Mouse (Mus musculus) forebrain, embryonic 10.5 days (tissue): ENCODE data around the gene Top2a. TPM values are rescaled to one million over a fixed set of nuclear protein-coding genes. Genes with fewer than 3 reads are reported as not detected.

Experiments
- DNase-seq: peaks from one replicate; pipeline ENCODE4 v3.0.0-alpha.2; 2017; ENCODE audit warnings: low spot score; ENCODE audit errors: extremely low spot score
- H3K27ac ChIP-seq: fragments of 300-500 bp; sonication (generic); 2 replicates; pipeline ENCODE4 v1.5.1; 2016; ENCODE audit warnings: mild to moderate bottlenecking
- H3K27me3 ChIP-seq: fragments of 300-500 bp; sonication (generic); 2 replicates; pipeline ENCODE4 v1.6.1; 2016; ENCODE audit warnings: mild to moderate bottlenecking; ENCODE audit not compliant: poor library complexity, severe bottlenecking
- H3K36me3 ChIP-seq: fragments of 300-500 bp; sonication (generic); replicated peaks from 2 replicates; pipeline ENCODE4 v1.6.1; 2016; ENCODE audit warnings: mild to moderate bottlenecking, moderate library complexity
- H3K4me1 ChIP-seq: fragments of 300-500 bp; sonication (generic); 2 replicates; pipeline ENCODE4 v1.6.1; 2016
- H3K4me3 ChIP-seq: fragments of 300-500 bp; sonication (generic); 2 replicates; pipeline ENCODE4 v1.5.1; 2016; ENCODE audit warnings: mild to moderate bottlenecking, moderate library complexity
- H3K9me3 ChIP-seq: fragments of 300-500 bp; sonication (generic); 2 replicates; pipeline ENCODE4 v1.6.1; 2016; ENCODE audit warnings: mild to moderate bottlenecking, moderate library complexity
- WGBS: fragments of 180-500 bp; shearing (Covaris S2); methylation state at CpG from one replicate; pipeline ENCODE4 v1.1.7; 2016; 5-methylcytosine and 5-hydroxymethylcytosine counted together
- polyA plus RNA-seq: library from polyadenylated mRNA; unstranded; fragments of >200 nt; fragmentation: Nextera tagmentation; extraction: Ambion mirVana; gene quantifications from 2 replicates; pipeline ENCODE4 v1.2.1, GENCODE M21; 2016

Top2a gene
- polyA plus RNA-seq, 1 experiment from 2014 or later: 366 TPM

GRCm38 (mm10) chr11:98954801-98955706, 68.9 kb downstream of the Top2a start:
- DNase-seq: no peak
- Histone ChIP-seq H3K4me1 (peaks cover 75% of the 10 kb centered on the region), H3K36me3 (peaks cover 41% of the 10 kb centered on the region), H3K27me3 (no peaks in the 10 kb centered on the region), H3K9me3 (no peaks in the 10 kb centered on the region), H3K4me3 (peak overlapping the region; percentile 38), H3K27ac (peak overlapping the region; percentile 84)
- 14% methylated on average over 15 of the region's 17 CpGs for WGBS

DNA sequence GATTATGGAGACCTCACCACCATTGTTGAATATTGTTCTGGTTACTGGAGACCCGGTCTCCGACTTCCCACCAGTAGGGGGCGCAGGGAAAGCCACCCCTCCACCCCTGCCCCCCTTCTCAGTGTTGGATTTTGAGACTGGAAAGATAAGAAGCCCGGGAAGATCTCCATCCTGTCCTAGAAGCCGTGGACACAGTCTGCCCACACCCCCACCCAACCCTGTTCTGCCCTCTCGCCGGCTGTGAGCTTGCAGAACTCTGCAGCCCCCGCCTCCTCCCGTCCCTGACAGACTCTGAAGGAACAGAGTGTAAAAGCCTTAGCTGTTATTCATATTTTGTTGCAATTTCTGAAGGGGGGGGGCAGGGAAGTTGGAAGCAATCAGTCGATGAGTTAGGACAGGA, 69.6 kb downstream of the Top2a start:
- 5% methylated on average over 10 of the region's 10 CpGs for whole genome bisulfite sequencing
- peak; percentile 80 for DNase-seq
- Histone ChIP-seq H3K4me1 (peaks cover 75% of the 10 kb centered on the region), H3K4me3 (peak overlapping the region; percentile 38), H3K9me3 (no peaks in the 10 kb centered on the region), H3K36me3 (peaks cover 44% of the 10 kb centered on the region), H3K27ac (peak overlapping the region; percentile 84), H3K27me3 (no peaks in the 10 kb centered on the region)

- DNase-seq: no peak
- Histone ChIP-seq H3K4me3 (peak overlapping the region; percentile 38), H3K4me1 (peaks cover 74% of the 10 kb centered on the region), H3K9me3 (no peaks in the 10 kb centered on the region), H3K36me3 (peaks cover 44% of the 10 kb centered on the region), H3K27ac (peak overlapping the region; percentile 84), H3K27me3 (no peaks in the 10 kb centered on the region)
- WGBS: 37% methylated on average over 13 of the region's 13 CpGs
These were observed 70.1 kb downstream of the Top2a start for GRCm38 (mm10) chr11:98953835-98954320.

DNA sequence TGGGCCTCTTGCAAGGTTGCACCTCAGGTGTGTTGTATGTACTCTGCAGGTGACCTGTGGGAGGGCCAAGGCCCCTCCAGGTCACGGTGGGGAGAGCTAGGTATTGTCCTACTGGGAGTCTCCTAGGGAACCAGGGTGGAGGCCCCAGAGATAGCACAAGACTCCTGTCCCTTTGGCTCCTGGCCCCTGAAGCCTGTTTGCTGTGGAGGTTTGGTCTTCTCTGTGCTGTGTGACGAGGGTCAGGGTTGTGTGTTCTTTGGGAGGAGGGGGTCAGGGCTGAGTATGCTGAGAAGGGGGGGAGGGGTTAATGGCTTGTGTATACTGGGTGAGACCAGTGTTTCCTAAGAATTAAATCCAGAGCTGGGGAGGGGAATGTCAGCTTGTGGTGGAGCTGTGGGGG, 70.6 kb downstream of the Top2a start:
- Histone ChIP-seq H3K4me3 (peak overlapping the region; percentile 38; the same call in 1 of the 2 replicates), H3K27me3 (no peaks in the 10 kb centered on the region), H3K9me3 (no peaks in the 10 kb centered on the region), H3K4me1 (peaks cover 75% of the 10 kb centered on the region), H3K36me3 (peaks cover 44% of the 10 kb centered on the region), H3K27ac (peak overlapping the region; percentile 84)
- DNase-seq: no peak
- WGBS: 17% methylated on average over 2 of the region's 2 CpGs

- no peak for DNase-seq
- Histone ChIP-seq H3K27ac (peak overlapping the region; percentile 84; the same call in 1 of the 2 replicates), H3K4me1 (peaks cover 75% of the 10 kb centered on the region), H3K27me3 (no peaks in the 10 kb centered on the region), H3K9me3 (no peaks in the 10 kb centered on the region), H3K36me3 (peaks cover 41% of the 10 kb centered on the region), H3K4me3 (no peak overlapping the region)
- 61% methylated on average over 2 of the region's 2 CpGs for WGBS
These were observed 71.3 kb downstream of the Top2a start for GRCm38 (mm10) chr11:98952736-98953135.

- H3K4me1 ChIP-seq: peaks cover 77% of the 10 kb centered on the region
- H3K4me3 ChIP-seq: no peak overlapping the region
- no peak overlapping the region for H3K27ac ChIP-seq
- WGBS: 96% methylated on average over 1 of the region's 1 CpGs
- no peaks in the 10 kb centered on the region for H3K9me3 ChIP-seq
- no peak for DNase-seq
- peaks cover 38% of the 10 kb centered on the region for H3K36me3 ChIP-seq
- no peaks in the 10 kb centered on the region for H3K27me3 ChIP-seq
These were observed 71.9 kb downstream of the Top2a start for GRCm38 (mm10) chr11:98952111-98952510.

DNA sequence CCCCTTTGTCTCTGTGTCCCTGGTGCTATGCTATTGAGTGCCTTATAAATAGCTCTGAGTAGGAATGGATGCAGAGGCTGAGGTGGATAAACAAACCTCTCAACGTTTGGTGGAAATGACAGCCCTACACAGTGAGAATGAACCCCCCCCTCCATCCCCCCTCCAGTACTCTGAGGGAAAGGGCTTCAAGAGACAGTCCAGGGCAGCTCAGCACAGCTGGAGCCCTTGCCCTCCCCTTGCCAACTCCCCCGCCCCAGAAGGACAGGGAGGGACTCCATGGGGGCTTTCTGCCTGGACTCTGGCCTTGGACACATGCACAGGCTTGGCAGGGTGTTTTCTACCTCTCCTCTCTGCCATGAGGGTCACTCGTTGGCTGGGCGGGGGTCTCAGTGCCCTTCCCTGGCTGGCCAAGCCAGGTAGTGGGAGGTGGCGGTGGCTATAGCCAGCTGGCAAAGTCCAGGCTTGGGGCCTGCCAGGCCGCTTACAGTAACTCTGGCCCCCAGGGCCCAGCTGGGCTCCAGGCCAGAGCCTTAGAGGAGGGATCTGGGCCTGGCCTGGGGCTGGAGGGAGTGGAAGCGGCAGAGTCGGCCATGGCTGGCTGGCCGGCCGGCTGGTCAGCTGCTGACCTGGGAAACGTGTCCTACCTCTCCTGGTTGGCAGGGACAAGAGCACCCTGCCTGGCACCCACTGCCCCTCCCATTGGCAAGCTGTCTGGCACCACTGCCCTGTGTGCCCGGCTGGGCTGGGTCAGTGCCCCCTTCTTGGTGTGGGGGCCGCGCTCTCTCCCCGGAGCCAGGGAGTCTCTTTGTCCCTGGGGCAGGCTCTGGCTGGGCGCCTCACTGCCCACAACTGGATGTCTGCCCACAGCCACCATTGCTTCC, 72.7 kb downstream of the Top2a start:
- H3K27ac ChIP-seq: peak overlapping the region; percentile 60
- H3K36me3 ChIP-seq: peaks cover 30% of the 10 kb centered on the region
- no peaks in the 10 kb centered on the region for H3K9me3 ChIP-seq
- no peak for DNase-seq
- no peak overlapping the region for H3K4me3 ChIP-seq
- WGBS: 73% methylated on average over 16 of the region's 16 CpGs
- H3K4me1 ChIP-seq: peaks cover 76% of the 10 kb centered on the region
- no peaks in the 10 kb centered on the region for H3K27me3 ChIP-seq

- Histone ChIP-seq H3K27ac (0 out of 2 replicates have a peak overlapping the region, but pooled peaks have one; percentile 31), H3K4me1 (peaks cover 75% of the 10 kb centered on the region), H3K4me3 (no peak overlapping the region), H3K27me3 (no peaks in the 10 kb centered on the region), H3K9me3 (no peaks in the 10 kb centered on the region), H3K36me3 (peaks cover 30% of the 10 kb centered on the region)
- 90% methylated on average over 9 of the region's 9 CpGs for WGBS
- no peak for DNase-seq
These were observed 73.5 kb downstream of the Top2a start for GRCm38 (mm10) chr11:98950484-98950883.

DNA sequence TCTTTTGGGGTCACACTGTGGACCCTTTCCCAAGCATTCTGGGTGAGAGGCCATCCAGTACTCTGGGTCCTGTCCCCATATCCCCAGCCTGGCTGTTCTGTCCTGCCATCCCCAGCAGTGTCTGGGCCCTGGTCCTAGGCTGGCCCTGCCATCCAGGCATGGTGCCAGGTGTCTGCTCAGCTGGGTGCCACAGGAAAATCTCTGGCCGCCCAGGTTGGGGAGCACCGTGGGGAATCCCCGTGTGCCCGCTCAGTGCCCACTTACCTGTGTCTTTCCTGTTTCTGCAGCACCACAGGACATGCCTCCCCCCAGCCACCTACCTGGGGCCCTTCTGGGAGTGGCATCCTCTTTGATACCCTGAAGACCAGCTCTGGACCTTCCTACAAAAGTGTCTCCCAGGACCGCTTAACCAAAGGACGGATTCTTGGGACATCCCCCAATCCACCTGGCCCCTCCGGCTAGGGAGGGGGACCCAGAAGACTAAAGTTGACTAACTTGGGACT, 74.0 kb downstream of the Top2a start:
- Histone ChIP-seq H3K27me3 (no peaks in the 10 kb centered on the region), H3K36me3 (peaks cover 30% of the 10 kb centered on the region), H3K27ac (no peak overlapping the region), H3K4me1 (peaks cover 75% of the 10 kb centered on the region), H3K4me3 (no peak overlapping the region), H3K9me3 (no peaks in the 10 kb centered on the region)
- 85% methylated on average over 7 of the region's 7 CpGs for WGBS
- no peak for DNase-seq

- H3K27ac ChIP-seq: peak overlapping the region; percentile 9; the same call in 1 of the 2 replicates
- no peaks in the 10 kb centered on the region for H3K9me3 ChIP-seq
- H3K36me3 ChIP-seq: peaks cover 30% of the 10 kb centered on the region
- H3K4me1 ChIP-seq: peaks cover 75% of the 10 kb centered on the region
- no peaks in the 10 kb centered on the region for H3K27me3 ChIP-seq
- no peak overlapping the region for H3K4me3 ChIP-seq
- DNase-seq: no peak
- WGBS: 67% methylated on average over 12 of the region's 12 CpGs
These were observed 74.6 kb downstream of the Top2a start for GRCm38 (mm10) chr11:98949242-98949957.

DNA sequence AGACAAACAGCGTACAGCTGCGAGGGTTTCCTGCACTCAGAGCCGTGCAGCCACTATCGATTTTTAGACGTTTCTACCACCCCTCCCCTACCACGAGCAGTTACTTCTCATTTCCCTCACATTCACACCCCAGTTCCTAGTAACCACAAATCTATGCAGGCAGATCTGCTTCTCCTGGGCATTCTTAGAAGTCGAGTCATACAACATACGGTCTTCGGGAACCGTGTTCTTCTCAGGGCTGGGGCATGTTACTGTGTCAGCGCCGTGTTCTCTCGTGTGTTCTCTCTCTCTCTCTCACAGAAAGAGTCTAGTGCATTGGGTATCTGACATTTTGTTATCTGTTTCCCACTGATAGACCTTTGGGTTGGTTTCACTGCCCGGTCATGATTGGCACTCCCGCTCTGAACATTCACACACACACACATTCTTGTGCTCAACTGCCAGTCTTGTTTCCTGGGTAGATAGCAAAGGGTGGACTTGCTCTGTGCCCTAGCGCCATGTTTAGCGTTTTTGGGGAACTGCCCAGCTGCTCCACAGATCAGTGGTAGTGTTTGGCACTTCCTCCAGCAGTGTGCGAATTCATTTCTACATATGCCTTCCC, 75.9 kb downstream of the Top2a start:
- WGBS: 89% methylated on average over 18 of the region's 18 CpGs
- Histone ChIP-seq H3K27ac (no peak overlapping the region), H3K36me3 (peaks cover 30% of the 10 kb centered on the region), H3K27me3 (no peaks in the 10 kb centered on the region), H3K4me1 (peaks cover 75% of the 10 kb centered on the region), H3K9me3 (no peaks in the 10 kb centered on the region), H3K4me3 (no peak overlapping the region)
- DNase-seq: no peak

GRCm38 (mm10) chr11:98945605-98945977, 78.4 kb downstream of the Top2a start:
- Histone ChIP-seq H3K27me3 (no peaks in the 10 kb centered on the region), H3K36me3 (peaks cover 11% of the 10 kb centered on the region), H3K4me1 (peaks cover 80% of the 10 kb centered on the region), H3K27ac (peak overlapping the region; percentile 90), H3K4me3 (no peak overlapping the region), H3K9me3 (no peaks in the 10 kb centered on the region)
- 65% methylated on average over 3 of the region's 3 CpGs for WGBS
- no peak for DNase-seq
